Mouse (Mus musculus): ENCODE measurements around the gene Nkx2-3.

- TF ChIP-seq POLR2A (IDR thresholded peaks at IDR 0.05; ENCODE audit: borderline replicate concordance, extremely low read depth, low read depth, low read length), result no peak
- TF ChIP-seq CTCF (IDR thresholded peaks at IDR 0.05; ENCODE audit: insufficient read depth, low read length), result no peak
Observed at GRCm38 (mm10) chr19:43604492-43605120, 7.5 kb upstream of the Nkx2-3 start.

All from lung, adult 2 months (tissue).